Mouse (Mus musculus): ENCODE data around the gene Nudt10.
"Not testable (repeated sequence)": the region's sequence is repeated elsewhere in the genome, so short reads cannot be mapped to it uniquely, and the experiment has no call there.

The Nudt10 gene

GRCm38 (mm10) chrX:6172823-6173640, at the start of gene Nudt10:
Gene Nudt10, minus strand, starts transcription at chrX:6173015.
- in situ Hi-C loops (cut with MboI, MseI): not testable (repeated sequence)

GRCm38 (mm10) chrX:6172136-6172822, 536 bp downstream of the Nudt10 start:
- in situ Hi-C loops (cut with MboI, MseI): not testable (repeated sequence)

GRCm38 (mm10) chrX:6171718-6172117, 1.1 kb downstream of the Nudt10 start:
- in situ Hi-C loops (cut with MboI, MseI): no loop called here

All from T-helper 1 cell (primary cell).